Comparison of ENCODE assay signal across 19 mouse cellular contexts in the genomic region with DNA sequence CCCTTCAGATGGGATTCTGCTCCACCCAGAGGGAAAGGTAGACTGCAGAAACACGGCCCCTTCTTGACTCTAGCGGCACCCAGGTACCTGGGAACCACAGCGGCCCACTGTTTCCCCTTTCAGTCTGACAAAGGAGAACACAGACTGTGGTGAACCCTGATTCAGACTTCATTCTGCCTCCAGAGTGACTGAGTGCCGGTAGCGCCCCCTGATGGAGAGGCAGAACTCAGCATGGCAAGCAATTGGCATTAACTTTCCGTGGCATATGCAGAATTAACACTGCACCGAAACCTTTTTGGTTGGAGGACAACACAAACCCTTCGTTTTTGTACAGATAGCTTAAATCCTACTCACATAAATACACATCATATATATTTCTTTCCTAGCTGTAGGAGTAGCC.
DNase-seq lines count a peak whose midpoint lies in the region; ATAC-seq and TF ChIP-seq lines count a peak whose summit lies in the region.
"Had no signal": no experiment of that assay in that cellular context is flagged by ENCODE, and none has a peak within 500 bp of the region (broad histone marks: within the 10 kb centered on the region; RNA-seq: fewer than 3 reads in every experiment).

No protein-coding gene starts in this region.

- WGBS in kidney, postnatal 0 days: 92% methylated on average over 8 of the region's 8 CpGs
- WGBS in midbrain, postnatal 0 days: 88% methylated on average over 8 of the region's 8 CpGs
- 88% methylated on average over 8 of the region's 8 CpGs for WGBS in midbrain, embryonic 10.5 days

- peak; percentile 12 for DNase-seq in CD4-positive, CD25-positive, alpha-beta regulatory T cell, adult 2 months (ENCODE audit: low read depth, low spot score)
- DNase-seq in kidney, postnatal 0 days (ENCODE audit: low spot score): no peak
- no peak for DNase-seq in kidney, postnatal 10 days
- no peak for DNase-seq in midbrain, postnatal 0 days (ENCODE audit: low spot score)
- no peak for DNase-seq in midbrain, embryonic 10.5 days (ENCODE audit: low spot score)
- no peak for DNase-seq in spleen, postnatal 14 days (ENCODE audit: low spot score in 2 of 2)
- DNase-seq in left cerebral cortex, postnatal 25 days (ENCODE audit: low spot score in 2 of 2): no peak
- DNase-seq: cerebellum, adult 18-20 months; gastrocnemius, postnatal 10 days; kidney, postnatal 25 days; lung, postnatal 14 days; midbrain, embryonic 14.5 days had no signal

- H3K4me1 ChIP-seq in kidney, postnatal 0 days (replicated peaks; ENCODE audit: insufficient read depth, low read length): no peaks in the 10 kb centered on the region
- no peaks in the 10 kb centered on the region for H3K4me1 ChIP-seq in midbrain, postnatal 0 days (ENCODE audit: insufficient read depth, low read length)
- no peaks in the 10 kb centered on the region for H3K4me1 ChIP-seq in midbrain, embryonic 10.5 days
- H3K4me1 ChIP-seq: neural tube, embryonic 12.5 days had no signal

- peak; percentile 23; the same call in 1 of the 2 replicates for TF ChIP-seq CTCF in kidney, postnatal 0 days (IDR thresholded peaks at IDR 0.05; ENCODE audit: low read depth)
- TF ChIP-seq CTCF in midbrain, postnatal 0 days (IDR thresholded peaks at IDR 0.05): peak; percentile 41

- no peaks in the 10 kb centered on the region for H3K9me3 ChIP-seq in kidney, postnatal 0 days (replicated peaks; ENCODE audit: low read length)
- H3K9me3 ChIP-seq in midbrain, postnatal 0 days (ENCODE audit: low read length): no peaks in the 10 kb centered on the region
- H3K9me3 ChIP-seq in midbrain, embryonic 10.5 days (replicated peaks): no peaks in the 10 kb centered on the region
- H3K9me3 ChIP-seq: forebrain, embryonic 15.5 days; heart, embryonic 12.5 days; hindbrain, embryonic 10.5 days; limb, embryonic 12.5 days; neural tube, embryonic 12.5 days had no signal

- H3K27me3 ChIP-seq in kidney, postnatal 0 days (ENCODE audit: insufficient read depth, low read length): no peaks in the 10 kb centered on the region
- H3K27me3 ChIP-seq in midbrain, postnatal 0 days (ENCODE audit: insufficient read depth, low read length): no peaks in the 10 kb centered on the region
- H3K27me3 ChIP-seq in midbrain, embryonic 10.5 days (ENCODE audit: low read depth, poor library complexity, severe bottlenecking): no peaks in the 10 kb centered on the region
- H3K27me3 ChIP-seq: forebrain, embryonic 15.5 days; heart, embryonic 12.5 days; limb, embryonic 12.5 days; neural tube, embryonic 12.5 days had no signal

- no peak for ATAC-seq in CD4-positive, CD25-positive, alpha-beta regulatory T cell, adult 4 months
- no peak for ATAC-seq in kidney, postnatal 0 days (replicated peaks; ENCODE audit: low FRiP score, low read depth)
- ATAC-seq in midbrain, postnatal 0 days (ENCODE audit: low FRiP score): no peak
- ATAC-seq: forebrain, embryonic 15.5 days; inflammation-experienced regulatory T-cells, adult 6 months had no signal

- no peak overlapping the region for H3K9ac ChIP-seq in kidney, postnatal 0 days (ENCODE audit: low read depth, low read length)
- H3K9ac ChIP-seq in midbrain, postnatal 0 days (replicated peaks; ENCODE audit: low read length, poor library complexity, severe bottlenecking): no peak overlapping the region
- H3K9ac ChIP-seq: forebrain, embryonic 15.5 days; heart, embryonic 12.5 days; limb, embryonic 12.5 days; neural tube, embryonic 12.5 days had no signal

- H3K36me3 ChIP-seq in kidney, postnatal 0 days (ENCODE audit: insufficient read depth, low read length): no peaks in the 10 kb centered on the region
- H3K36me3 ChIP-seq in midbrain, postnatal 0 days (ENCODE audit: insufficient read depth, low read length): no peaks in the 10 kb centered on the region
- H3K36me3 ChIP-seq in midbrain, embryonic 10.5 days: no peaks in the 10 kb centered on the region
- H3K36me3 ChIP-seq: forebrain, embryonic 15.5 days; heart, embryonic 12.5 days; hindbrain, embryonic 10.5 days; limb, embryonic 12.5 days; neural tube, embryonic 12.5 days had no signal

- H3K4me2 ChIP-seq in kidney, postnatal 0 days (ENCODE audit: low read length): no peak overlapping the region
- no peak overlapping the region for H3K4me2 ChIP-seq in midbrain, postnatal 0 days (ENCODE audit: low read depth, low read length, poor library complexity, severe bottlenecking)
- H3K4me2 ChIP-seq: forebrain, embryonic 15.5 days; heart, embryonic 12.5 days; limb, embryonic 12.5 days; neural tube, embryonic 12.5 days had no signal

- no peak overlapping the region for H3K4me3 ChIP-seq in kidney, postnatal 0 days (replicated peaks; ENCODE audit: low read depth, low read length)
- H3K4me3 ChIP-seq in midbrain, postnatal 0 days (ENCODE audit: low read depth, low read length): no peak overlapping the region
- no peak overlapping the region for H3K4me3 ChIP-seq in midbrain, embryonic 10.5 days
- H3K4me3 ChIP-seq: forebrain, embryonic 15.5 days; heart, embryonic 12.5 days; hindbrain, embryonic 10.5 days; limb, embryonic 12.5 days; neural tube, embryonic 12.5 days had no signal

- no peak overlapping the region for H3K27ac ChIP-seq in kidney, postnatal 0 days
- no peak overlapping the region for H3K27ac ChIP-seq in midbrain, postnatal 0 days (ENCODE audit: low read depth, low read length)
- H3K27ac ChIP-seq in midbrain, embryonic 10.5 days (replicated peaks): no peak overlapping the region
- H3K27ac ChIP-seq: forebrain, embryonic 15.5 days; hindbrain, embryonic 10.5 days; limb, embryonic 12.5 days; neural tube, embryonic 12.5 days had no signal

- intact Hi-C loops in left cerebral cortex, postnatal 25 days (cut with DNase I): no loop called here
